Mouse (Mus musculus) olfactory bulb, adult 2 months (tissue): Measurements from ENCODE around the gene Fibp. TPM values are rescaled to one million over a fixed set of nuclear protein-coding genes. Genes with fewer than 3 reads are reported as not detected.
"Not testable (repeated sequence)": the region's sequence is repeated elsewhere in the genome, so short reads cannot be mapped to it uniquely, and the experiment has no call there.

Experiments used
- H3K27ac ChIP-seq: fragments of 200-500 bp; 2 replicates; pipeline ENCODE4 v1.5.1; 2012; ENCODE audit warnings: low read depth, low read length; ENCODE audit not compliant: insufficient read depth
- H3K4me1 ChIP-seq: fragments of 200-500 bp; 2 replicates; pipeline ENCODE4 v1.6.1; 2012; ENCODE audit warnings: low read length; ENCODE audit not compliant: control insufficient read depth, insufficient read depth
- H3K4me3 ChIP-seq: fragments of 200-500 bp; 2 replicates; pipeline ENCODE4 v1.5.1; 2012; ENCODE audit warnings: mild to moderate bottlenecking, low read depth, low read length, moderate library complexity; ENCODE audit not compliant: insufficient read depth
- CTCF ChIP-seq: fragments of 200-500 bp; IDR thresholded peaks from 2 replicates; pipeline ENCODE4 v1.5.1; 2012; ENCODE audit warnings: low read depth, mild to moderate bottlenecking, low read length, moderate library complexity; ENCODE audit not compliant: insufficient read depth
- POLR2A ChIP-seq: fragments of 200-500 bp; IDR thresholded peaks from 2 replicates; pipeline ENCODE4 v1.6.1; 2012; ENCODE audit warnings: mild to moderate bottlenecking, low read depth, low read length, moderate library complexity; ENCODE audit not compliant: insufficient read depth
- WGBS: fragments of 180-500 bp; shearing (Covaris S2); methylation state at CpG from one replicate; pipeline ENCODE4 v1.1.7; 2018; 5-methylcytosine and 5-hydroxymethylcytosine counted together
- polyA plus RNA-seq: library from polyadenylated mRNA; stranded (reverse); fragments of >200 nt; gene quantifications from 2 replicates; pipeline ENCODE4 v1.2.4, GENCODE M21; 2012; ENCODE audit warnings: low replicate concordance; ENCODE audit not compliant: missing spikeins, insufficient read depth, insufficient read length

Fibp gene
- polyA plus RNA-seq, 1 experiment, result not detected

DNA sequence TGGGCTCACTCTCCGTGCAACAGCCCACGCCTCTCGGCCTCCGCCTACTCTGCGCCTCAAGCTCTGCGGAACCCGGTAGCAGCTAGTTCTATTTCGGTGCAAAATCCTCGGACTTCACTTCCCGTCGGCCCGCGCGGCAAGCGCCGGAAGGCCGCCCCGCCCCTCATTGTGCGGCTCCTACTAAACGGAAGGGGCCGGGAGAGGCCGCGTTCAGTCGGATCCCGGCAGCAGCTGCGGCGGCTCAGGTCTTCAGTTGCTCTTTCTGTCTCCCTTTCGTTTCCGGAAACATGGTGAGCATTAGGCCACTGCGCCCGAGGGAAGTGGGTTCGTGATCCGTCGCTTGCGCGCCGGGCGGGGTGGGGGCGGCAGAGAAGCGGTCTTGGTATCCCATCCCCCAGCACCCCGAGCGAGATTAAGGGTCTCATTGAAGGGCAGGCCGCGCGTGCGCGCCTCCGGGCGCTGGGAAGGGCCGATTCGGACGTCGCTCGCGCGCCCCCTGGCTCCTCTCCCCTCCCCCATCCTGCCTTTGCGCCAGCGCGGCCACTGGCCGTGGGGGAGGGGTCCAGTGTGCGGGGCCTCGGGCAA is 30.0 kb downstream of the Fibp start, which contains the start of gene Cfl1:
Gene Cfl1, plus strand, starts transcription at position 143 of the 585 bp plus-strand sequence.
- H3K4me1 ChIP-seq, result peaks cover 29% of the 10 kb centered on the region
- TF ChIP-seq POLR2A (peak; percentile 99), CTCF (0 out of 2 replicates have a peak, but pooled peaks have one; percentile 6)
- WGBS, result under 1% methylated on average over 62 of the region's 62 CpGs

DNA sequence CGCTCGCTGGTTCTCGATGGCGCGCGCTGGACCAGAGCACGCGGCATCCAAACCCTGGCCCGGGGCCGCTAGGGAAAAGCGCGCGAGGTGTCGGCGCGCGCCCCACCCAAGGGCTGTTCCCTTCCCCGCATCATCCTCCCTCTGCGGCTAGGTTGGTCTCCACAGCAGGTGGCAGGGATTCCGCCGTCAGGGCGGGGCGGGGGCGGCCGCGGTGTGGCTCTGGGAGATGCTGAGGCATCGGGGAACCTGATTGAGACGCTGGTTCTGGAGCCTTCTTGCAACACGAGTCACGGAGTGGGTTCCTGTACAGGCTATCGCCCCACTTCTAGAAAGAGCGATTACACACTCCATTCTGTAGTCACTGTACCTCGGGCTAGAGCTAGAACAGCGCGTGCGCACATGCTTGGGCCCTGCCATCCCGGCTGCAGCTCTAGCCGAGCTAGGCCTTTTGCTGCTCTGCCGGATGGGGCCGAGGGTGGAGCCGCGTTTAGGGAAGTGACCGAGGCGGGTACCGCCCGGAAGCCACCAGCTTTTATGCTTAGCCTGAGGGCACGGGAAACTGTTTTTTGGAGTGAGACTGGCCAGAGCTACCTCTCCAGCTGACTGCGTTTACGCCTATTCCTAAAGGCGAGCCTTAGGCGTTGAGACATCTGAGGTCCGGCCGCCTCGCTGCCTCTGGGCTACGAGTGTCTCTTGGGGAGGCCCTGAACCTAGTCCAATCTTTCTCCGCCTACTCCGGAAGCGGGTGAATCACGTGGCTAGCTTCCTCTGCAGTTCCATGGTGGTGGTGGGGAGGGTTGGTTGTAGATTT is 30.7 kb downstream of the Fibp start:
- peak overlapping the region; percentile 83 for H3K4me3 ChIP-seq
- TF ChIP-seq POLR2A, result 0 out of 2 replicates have a peak, but pooled peaks have one; percentile 36
- no peak for TF ChIP-seq CTCF
- under 1% methylated on average over 59 of the region's 59 CpGs for WGBS
- peaks cover 29% of the 10 kb centered on the region for H3K4me1 ChIP-seq
- peak overlapping the region; percentile 92 for H3K27ac ChIP-seq

More for the DNA sequence above, 30.0 kb downstream of the Fibp start, which contains the start of gene Cfl1:
- Histone ChIP-seq H3K4me3 (peak within 1 kb of the TSS; percentile 83), H3K27ac (peak within 1 kb of the TSS; percentile 100)

DNA sequence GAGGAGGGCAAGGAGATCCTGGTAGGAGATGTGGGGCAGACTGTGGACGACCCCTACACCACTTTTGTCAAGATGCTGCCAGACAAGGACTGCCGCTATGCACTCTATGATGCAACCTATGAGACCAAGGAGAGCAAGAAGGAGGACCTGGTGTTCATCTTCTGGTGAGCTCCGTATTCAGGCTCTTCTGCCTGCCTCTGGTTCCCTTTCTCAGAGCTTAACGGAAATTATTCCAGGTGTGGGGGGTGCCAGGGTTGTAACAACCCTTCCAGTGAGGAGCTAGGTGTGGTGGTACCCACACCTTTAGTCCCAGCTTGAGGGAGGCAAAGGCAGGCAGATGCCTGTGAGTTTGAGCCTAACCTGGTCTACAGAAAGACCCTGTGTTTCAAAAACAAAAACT is 32.2 kb downstream of the Fibp start:
- Histone ChIP-seq H3K4me1 (peaks cover 21% of the 10 kb centered on the region), H3K4me3 (no peak overlapping the region), H3K27ac (no peak overlapping the region)
- no peak for TF ChIP-seq POLR2A
- TF ChIP-seq CTCF, result no peak
- whole genome bisulfite sequencing, result 64% methylated on average over 4 of the region's 4 CpGs

DNA sequence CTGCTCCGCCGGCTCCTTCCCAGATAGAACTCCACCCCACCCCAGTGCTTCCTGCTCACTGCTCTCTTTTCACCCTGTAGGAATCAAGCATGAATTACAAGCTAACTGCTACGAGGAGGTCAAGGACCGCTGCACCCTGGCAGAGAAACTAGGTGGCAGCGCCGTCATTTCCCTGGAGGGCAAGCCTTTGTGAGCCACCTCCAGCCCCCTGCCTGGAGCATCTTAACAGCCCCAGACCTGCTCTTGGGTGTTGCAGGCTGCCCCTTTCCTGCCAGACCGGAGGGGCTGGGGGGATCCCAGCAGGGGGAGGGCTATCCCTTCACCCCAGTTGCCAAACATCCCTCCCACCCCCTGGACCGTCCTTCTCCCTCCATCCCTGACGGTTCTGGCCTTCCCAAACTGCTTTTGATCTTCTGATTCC is 32.9 kb downstream of the Fibp start:
- WGBS, result 36% methylated on average over 9 of the region's 9 CpGs

DNA sequence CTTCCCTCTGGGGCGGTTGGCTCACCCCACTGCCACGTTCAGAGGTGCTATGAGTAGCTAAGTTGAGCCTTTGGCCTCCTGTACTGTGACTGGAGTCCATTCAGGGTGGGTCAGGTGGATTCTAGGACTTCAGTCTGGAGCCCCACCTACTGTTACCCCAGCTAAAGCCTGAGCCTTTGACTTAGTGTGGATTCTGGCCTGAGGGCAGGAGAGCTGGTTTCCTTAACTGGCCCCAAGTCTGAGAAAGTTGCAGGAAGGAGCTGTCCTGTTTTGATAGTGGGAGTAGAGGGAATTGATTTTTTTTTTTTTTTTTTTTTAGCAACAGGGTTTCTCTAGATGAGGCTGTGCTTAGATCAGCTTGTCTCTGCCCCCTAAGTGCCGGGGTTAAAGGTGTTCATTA is 33.9 kb downstream of the Fibp start:
- WGBS, result 75% methylated on average over 3 of the region's 3 CpGs
- TF ChIP-seq POLR2A, result no peak
- TF ChIP-seq CTCF, result no peak
- Histone ChIP-seq H3K4me1 (peaks cover 15% of the 10 kb centered on the region; the same call in 1 of the 2 replicates), H3K27ac (no peak overlapping the region), H3K4me3 (no peak overlapping the region)

More for the DNA sequence above, 32.9 kb downstream of the Fibp start:
- H3K27ac ChIP-seq, H3K4me3 ChIP-seq: not testable (repeated sequence)
- peaks cover 20% of the 10 kb centered on the region; the same call in 1 of the 2 replicates for H3K4me1 ChIP-seq

DNA sequence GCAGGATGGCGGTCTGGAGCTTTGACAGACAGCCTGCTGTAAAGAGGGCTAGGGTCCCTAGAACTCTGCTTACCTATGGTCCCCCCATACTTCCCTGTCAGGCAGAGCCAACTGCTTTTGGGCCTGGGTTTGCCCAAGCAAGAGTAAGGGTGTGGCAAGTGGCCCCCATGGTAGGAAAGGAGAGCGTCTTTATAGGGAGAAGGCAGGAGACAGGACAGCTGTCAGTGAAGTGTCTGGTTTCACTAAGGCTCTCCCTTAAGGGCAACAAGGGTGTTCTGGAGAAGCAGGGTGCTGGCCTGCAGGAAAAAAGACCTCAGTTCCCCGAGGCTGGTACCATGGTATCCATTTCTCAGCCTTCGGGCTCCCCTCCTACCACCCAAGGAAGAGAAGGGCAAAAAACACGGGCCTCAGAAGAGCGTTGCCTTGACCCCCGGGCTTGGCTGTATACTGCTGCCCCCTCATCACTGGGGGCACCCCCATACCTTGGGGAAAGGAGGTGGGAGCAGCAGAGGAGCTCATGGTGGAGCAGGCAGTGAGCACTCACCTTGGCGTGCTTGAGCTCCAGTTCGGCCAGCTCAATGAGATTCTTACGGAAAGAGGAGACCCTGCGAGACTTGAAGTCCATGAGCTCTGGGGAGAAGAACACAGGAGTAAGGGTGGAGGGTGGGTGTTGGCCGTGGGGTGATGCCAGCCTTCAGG is 35.1 kb downstream of the Fibp start:
- no peak overlapping the region for H3K27ac ChIP-seq
- H3K4me1 ChIP-seq, result peaks cover 12% of the 10 kb centered on the region; the same call in 1 of the 2 replicates
- no peak for TF ChIP-seq CTCF
- TF ChIP-seq POLR2A, result no peak
- WGBS, result 80% methylated on average over 12 of the region's 12 CpGs
- no peak overlapping the region for H3K4me3 ChIP-seq

DNA sequence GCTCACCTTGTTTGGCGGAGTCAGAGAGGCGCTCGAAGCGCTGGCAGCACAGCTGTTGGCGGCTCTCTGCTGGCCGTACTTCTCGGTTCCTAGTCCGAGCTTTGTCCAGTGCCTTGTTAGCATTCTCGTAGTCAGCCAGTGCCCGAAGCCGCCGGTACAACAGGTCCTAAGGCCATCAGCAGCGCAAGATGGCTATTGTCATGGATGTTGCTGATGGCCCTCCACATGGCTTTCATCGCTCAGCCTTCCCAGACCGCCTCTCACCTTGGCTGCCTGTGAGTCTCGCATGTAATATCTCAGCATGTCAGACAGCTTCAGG is 35.6 kb downstream of the Fibp start:
- TF ChIP-seq POLR2A (no peak), CTCF (no peak)
- no peak overlapping the region for H3K27ac ChIP-seq
- H3K4me1 ChIP-seq, result peaks cover 12% of the 10 kb centered on the region; the same call in 1 of the 2 replicates
- no peak overlapping the region for H3K4me3 ChIP-seq
- whole genome bisulfite sequencing, result 83% methylated on average over 16 of the region's 16 CpGs

DNA sequence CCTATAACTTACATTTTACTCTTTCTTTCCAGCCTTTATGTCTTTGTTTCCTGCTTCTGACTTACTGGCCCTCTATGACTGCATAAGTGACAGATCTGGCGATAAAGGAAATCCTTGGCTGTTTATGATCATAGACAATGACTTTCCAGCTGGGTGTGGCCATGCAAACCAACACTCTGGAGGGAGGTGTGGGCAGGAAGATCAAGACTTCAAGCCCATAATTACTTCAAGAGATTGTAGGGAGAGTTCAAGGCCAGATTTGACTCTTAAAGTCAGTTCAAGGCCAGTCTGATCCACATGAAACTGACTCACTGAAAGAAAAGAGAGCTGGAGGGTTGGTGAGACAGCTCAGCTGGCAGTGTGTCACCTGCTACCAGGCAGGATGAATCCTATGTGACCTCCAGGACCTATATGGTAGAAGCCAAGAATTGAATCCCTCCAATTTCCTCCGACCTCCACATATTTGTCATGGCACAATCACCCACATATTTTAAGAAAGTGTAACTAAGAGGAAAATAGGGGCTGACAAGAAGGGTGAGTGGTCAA is 40.0 kb downstream of the Fibp start:
- no peaks in the 10 kb centered on the region for H3K4me1 ChIP-seq
- H3K4me3 ChIP-seq, result no peak overlapping the region
- no peak overlapping the region for H3K27ac ChIP-seq
- no peak for TF ChIP-seq POLR2A
- TF ChIP-seq CTCF, result no peak
- WGBS, result 94% methylated on average over 2 of the region's 2 CpGs
